8 mouse cellular contexts compared by ENCODE assay signal in genomic region chr4:43493846-43494240, GRCm38 (mm10). TPM values are rescaled to one million over a fixed set of nuclear protein-coding genes. Genes with fewer than 3 reads are reported as not detected.
A peak's percentile ranks its signal among the peaks of the same experiment; 100 is the strongest.
DNase-seq lines count a peak whose midpoint lies in the region; ATAC-seq and TF ChIP-seq lines count a peak whose summit lies in the region.

No protein-coding gene starts in this region.

- TF ChIP-seq CTCF in testis, adult 2 months (IDR thresholded peaks at IDR 0.05; ENCODE audit: control insufficient read depth, insufficient read depth, insufficient replicate concordance, low read depth, low read length): no peak

- peak; percentile 43 for DNase-seq in cerebellum, adult 9-11 months
- no peak for DNase-seq in cerebellum, postnatal 25 days
- DNase-seq in testis, postnatal 14 days (ENCODE audit: low spot score): no peak
- DNase-seq in limb, embryonic 14.5 days (ENCODE audit: low spot score): no peak
- no peak for DNase-seq in ovary, postnatal 10 days (ENCODE audit: low spot score)
- no peak for DNase-seq in Muller cell, postnatal 12 days (ENCODE audit: inconsistent ontology term)
- no peak for DNase-seq in layer of hippocampus, adult 9-11 months

- 2% methylated on average over 9 of the region's 9 CpGs for WGBS in limb, embryonic 14.5 days

- TF ChIP-seq POLR2A in testis, adult 2 months (IDR thresholded peaks at IDR 0.05; ENCODE audit: control insufficient read depth, low read depth, low read length): no peak
- no peak for TF ChIP-seq POLR2A in limb, embryonic 14.5 days (IDR thresholded peaks at IDR 0.05; ENCODE audit: borderline replicate concordance, extremely low read depth, insufficient read depth, insufficient read length)

- H3K27me3 ChIP-seq in testis, adult 2 months (ENCODE audit: control insufficient read depth, insufficient read depth, low read length): no peaks in the 10 kb centered on the region
- H3K27me3 ChIP-seq in limb, embryonic 14.5 days (ENCODE audit: control insufficient read depth, insufficient read depth, low read length): no peaks in the 10 kb centered on the region

- H3K9ac ChIP-seq in limb, embryonic 14.5 days (ENCODE audit: low read depth, low read length, severe bottlenecking): peak overlapping the region; percentile 63

- no peaks in the 10 kb centered on the region; the same call in 1 of the 2 replicates for H3K36me3 ChIP-seq in testis, adult 2 months (ENCODE audit: control insufficient read depth, insufficient read depth, low read length)
- H3K36me3 ChIP-seq in limb, embryonic 14.5 days (ENCODE audit: control insufficient read depth, insufficient read depth, low read length): peaks cover 26% of the 10 kb centered on the region

- peaks cover 21% of the 10 kb centered on the region for H3K4me1 ChIP-seq in testis, adult 2 months (ENCODE audit: control insufficient read depth, insufficient read depth, low read length)
- peaks cover 24% of the 10 kb centered on the region for H3K4me1 ChIP-seq in limb, embryonic 14.5 days (ENCODE audit: control insufficient read depth, insufficient read depth, low read length)

- H3K27ac ChIP-seq in testis, adult 2 months (ENCODE audit: control insufficient read depth, insufficient read depth, low read depth, low read length): peak overlapping the region; percentile 24
- H3K27ac ChIP-seq in limb, embryonic 14.5 days (replicated peaks; ENCODE audit: low read depth, low read length): peak overlapping the region; percentile 87

- H3K4me3 ChIP-seq in testis, adult 2 months (ENCODE audit: control insufficient read depth, low read depth, low read length): peak overlapping the region; percentile 85
- peak overlapping the region; percentile 52 for H3K4me3 ChIP-seq in limb, embryonic 14.5 days (replicated peaks; ENCODE audit: low read length)

- H3K4me2 ChIP-seq in limb, embryonic 14.5 days (replicated peaks; ENCODE audit: low read depth, low read length, severe bottlenecking): peak overlapping the region; percentile 73

- no peak for ATAC-seq in limb, embryonic 14.5 days (ENCODE audit: low FRiP score, low read depth)

- no peaks in the 10 kb centered on the region for H3K9me3 ChIP-seq in limb, embryonic 14.5 days (ENCODE audit: control insufficient read depth, low read length)

RNA-seq across cellular contexts. Expression of gene Ccdc107, which starts 1.1 kb away (rescaled TPM):
- 33.5 and 46.6 TPM in 2 replicates for polyA plus RNA-seq in testis, adult 2 months (2012; rRNA removed)
- polyA plus RNA-seq in limb, embryonic 14.5 days (2012; rRNA removed): 118 and 175 TPM in 2 replicates
- polyA plus RNA-seq in limb, embryonic 14.5 days (2014; fragmentation: Nextera tagmentation; extraction: Ambion mirVana): 78.8 and 92.8 TPM in 2 replicates

RNA-seq across cellular contexts. Expression of gene Arhgef39, which starts 5.7 kb away (rescaled TPM):
- 26.6 and 27.3 TPM in 2 replicates for polyA plus RNA-seq in testis, adult 2 months (2012; rRNA removed)
- 84.9 and 108 TPM in 2 replicates for polyA plus RNA-seq in limb, embryonic 14.5 days (2012; rRNA removed)
- polyA plus RNA-seq in limb, embryonic 14.5 days (2014; fragmentation: Nextera tagmentation; extraction: Ambion mirVana): 25.2 and 27.6 TPM in 2 replicates

RNA-seq across cellular contexts. Expression of gene Sit1, which starts 10.3 kb away (rescaled TPM):
- polyA plus RNA-seq in testis, adult 2 months (2012; rRNA removed): not detected in 2 replicates
- not detected in 2 replicates for polyA plus RNA-seq in limb, embryonic 14.5 days (2012; rRNA removed)
- polyA plus RNA-seq in limb, embryonic 14.5 days (2014; fragmentation: Nextera tagmentation; extraction: Ambion mirVana): not detected in 2 replicates

RNA-seq across cellular contexts. Expression of gene Car9, which starts 12.9 kb away (rescaled TPM):
- polyA plus RNA-seq in testis, adult 2 months (2012; rRNA removed): 0.07 and 0.38 TPM in 2 replicates
- polyA plus RNA-seq in limb, embryonic 14.5 days (2012; rRNA removed): 4.9 TPM in 2 replicates
- polyA plus RNA-seq in limb, embryonic 14.5 days (2014; fragmentation: Nextera tagmentation; extraction: Ambion mirVana): 1.0 and 1.2 TPM in 2 replicates

RNA-seq across cellular contexts. Expression of gene Tpm2, which starts 29.7 kb away (rescaled TPM):
- 6.0 and 22.9 TPM in 2 replicates for polyA plus RNA-seq in testis, adult 2 months (2012; rRNA removed)
- 206 and 361 TPM in 2 replicates for polyA plus RNA-seq in limb, embryonic 14.5 days (2012; rRNA removed)
- polyA plus RNA-seq in limb, embryonic 14.5 days (2014; fragmentation: Nextera tagmentation; extraction: Ambion mirVana): 382 and 495 TPM in 2 replicates
